ENCODE assay signal across 8 mouse cellular contexts in the genomic region with DNA sequence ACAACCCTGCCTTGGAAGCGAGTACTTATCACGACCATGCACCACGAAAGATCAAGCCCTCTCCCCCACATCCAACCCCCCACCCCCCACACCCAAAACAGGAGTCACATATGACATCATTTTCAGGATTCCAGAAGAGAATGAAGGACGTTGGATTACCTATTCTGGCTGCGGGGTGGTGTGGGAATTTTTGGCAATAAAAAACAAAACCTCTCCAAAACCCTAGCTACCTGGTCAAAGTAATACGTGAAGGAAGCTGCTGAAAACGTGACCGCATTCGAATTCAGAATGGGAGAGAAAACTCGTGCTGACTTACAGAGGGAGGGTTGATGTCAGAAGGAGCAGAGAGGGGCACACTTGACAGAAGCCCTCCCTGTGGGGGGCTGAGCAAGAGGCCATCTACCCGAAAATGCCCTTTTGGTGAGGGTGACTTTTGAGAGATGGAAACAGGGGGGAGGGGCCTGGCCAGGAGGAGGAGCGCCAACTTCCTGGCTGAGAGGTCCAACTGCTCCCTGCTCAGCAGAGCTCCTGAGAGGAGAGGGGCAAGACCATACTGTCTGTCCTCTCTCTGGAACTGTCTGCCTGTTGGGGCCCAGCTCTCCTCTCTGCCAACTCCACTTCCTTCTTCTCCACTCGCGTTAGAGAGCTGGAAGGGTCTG. TPM values are rescaled to one million over a fixed set of nuclear protein-coding genes. Genes with fewer than 3 reads are reported as not detected.
DNase-seq lines count a peak whose midpoint lies in the region; ATAC-seq and TF ChIP-seq lines count a peak whose summit lies in the region.
"Not testable (repeated sequence)": the region's sequence is repeated elsewhere in the genome, so short reads cannot be mapped to it uniquely, and the experiment has no call there.

A gene (plus strand): TSS at position 510 of the 659 bp plus-strand sequence.

- not testable (repeated sequence) for H3K9me3 ChIP-seq in hindbrain, embryonic 10.5 days; liver, embryonic 14.5 days (ENCODE audit: control insufficient read depth, low read length)

- 22% methylated on average over 11 of the region's 14 CpGs for WGBS in hindbrain, embryonic 10.5 days
- 10% methylated on average over 7 of the region's 14 CpGs for WGBS in liver, embryonic 14.5 days (ENCODE audit: insufficient replicate concordance)

- not testable (repeated sequence) for H3K27ac ChIP-seq in hindbrain, embryonic 10.5 days; liver, embryonic 14.5 days

- DNase-seq in B cell, adult 2 months, result peak; percentile 48 to 52
- DNase-seq in cerebellum, postnatal 10 days, result peak; percentile 37 to 38
- peak; percentile 19 to 31 for DNase-seq in frontal cortex, postnatal 14 days (ENCODE audit: low spot score in 2 of 2)
- DNase-seq in hindbrain, embryonic 10.5 days (ENCODE audit: low spot score); liver, embryonic 14.5 days (ENCODE audit: low read depth in 3 of 3, low spot score in 3 of 3): not testable (repeated sequence)
- peak; percentile 24 for DNase-seq in kidney, postnatal 14 days
- peak; percentile 22 to 25 for DNase-seq in natural killer cell, adult 2 months (ENCODE audit: low spot score in 2 of 2)
- peak; percentile 56 for DNase-seq in testis, postnatal 10 days (ENCODE audit: low spot score)

- TF ChIP-seq CTCF in liver, embryonic 14.5 days (IDR thresholded peaks at IDR 0.05; ENCODE audit: low read depth), result not testable (repeated sequence)

- peak within 1 kb of the TSS; percentile 42 for H3K4me2 ChIP-seq in liver, embryonic 14.5 days (ENCODE audit: low read depth)

- peak within 1 kb of the TSS; percentile 43 for H3K4me3 ChIP-seq in hindbrain, embryonic 10.5 days
- peak within 1 kb of the TSS; percentile 6 to 43; a peak in 3 of 4 replicates for H3K4me3 ChIP-seq in liver, embryonic 14.5 days (ENCODE audit: insufficient read depth in 1 of 2, low read depth in 2 of 2, low read length in 2 of 2)

- not testable (repeated sequence) for ATAC-seq in liver, embryonic 14.5 days (ENCODE audit: insufficient read depth)

- not testable (repeated sequence) for H3K36me3 ChIP-seq in hindbrain, embryonic 10.5 days; liver, embryonic 14.5 days (replicated peaks; ENCODE audit: control insufficient read depth, insufficient read depth, low read depth)

- H3K4me1 ChIP-seq in hindbrain, embryonic 10.5 days (replicated peaks); liver, embryonic 14.5 days (replicated peaks; ENCODE audit: control insufficient read depth in 2 of 2, insufficient read depth in 2 of 2, low read length in 1 of 2): not testable (repeated sequence)

- not testable (repeated sequence) for H3K27me3 ChIP-seq in hindbrain, embryonic 10.5 days (ENCODE audit: insufficient read depth, poor library complexity, severe bottlenecking); liver, embryonic 14.5 days (ENCODE audit: control insufficient read depth, insufficient read depth, low read length)

- not testable (repeated sequence) for TF ChIP-seq EP300 in liver, embryonic 14.5 days (IDR thresholded peaks at IDR 0.05; ENCODE audit: low read depth)

- H3K9ac ChIP-seq in liver, embryonic 14.5 days (replicated peaks), result not testable (repeated sequence)

RNA-seq across cellular contexts. Expression of the gene that starts here (rescaled TPM):
- polyA plus RNA-seq in hindbrain, embryonic 10.5 days (2016; fragmentation: Nextera tagmentation; extraction: Ambion mirVana), result 0.34 TPM in 1 of 2 replicates, not detected in the other
- polyA plus RNA-seq in liver, embryonic 14.5 days (2012; rRNA removed), result 0.02 TPM in 1 of 2 replicates, not detected in the other
- 0.15 TPM in 1 of 2 replicates, not detected in the other for polyA plus RNA-seq in liver, embryonic 14.5 days (2014; fragmentation: Nextera tagmentation; extraction: Ambion mirVana)
